Mouse (Mus musculus) megakaryocyte, embryonic 14.5 days (primary cell): ENCODE measurements at regions not wholly inside any gene's neighbourhood (a gene's known extent, or its start where the extent isn't known, plus 50 kb on each side); places are given as distances from the start of the nearest gene placed in this dataset.

Experiments
- FLI1 ChIP-seq: IDR thresholded peaks from 2 replicates; pipeline ENCODE4 v1.6.1; 2012; ENCODE audit warnings: low read length, inconsistent platforms, mixed read lengths
- GATA1 ChIP-seq: IDR thresholded peaks from 3 replicates; pipeline ENCODE4 v1.6.1; 2012; ENCODE audit warnings: mixed read lengths, low read length, inconsistent platforms, borderline replicate concordance

- TF ChIP-seq GATA1 (no peak), FLI1 (no peak)
Observed at GRCm38 (mm10) chr1:14413826-14414445, 1679.2 kb downstream of the 4930444P10Rik start.
